Mouse (Mus musculus) skeletal muscle tissue, adult 2 months (tissue): ENCODE data around the gene Gm10256.
"Not testable (repeated sequence)": the region's sequence is repeated elsewhere in the genome, so short reads cannot be mapped to it uniquely, and the experiment has no call there.

ENCODE experiments used
- DNase-seq: peaks from one replicate; pipeline ENCODE4 v3.0.0-alpha.2; 2012; ENCODE audit warnings: low read depth, low spot score

The Gm10256 gene

GRCm38 (mm10) chrY:2830380-2830779 lies at the start of gene Gm10256, which contains the start of gene Rbmy:
Gene Gm10256, plus strand, starts transcription at chrY:2830699.
Gene Rbmy, plus strand, starts transcription at chrY:2830680.
- not testable (repeated sequence) for DNase-seq

- DNase-seq: not testable (repeated sequence)
Observed at GRCm38 (mm10) chrY:2796105-2796504, 34.4 kb upstream of the Gm10256 start, which contains the start of gene Gm4064. Gene Gm4064, minus strand, starts transcription at chrY:2796205.

- DNase-seq: not testable (repeated sequence)
Observed at GRCm38 (mm10) chrY:2900689-2901088, 70.2 kb downstream of the Gm10256 start, which contains the start of gene Gm10352. Gene Gm10352, plus strand, starts transcription at chrY:2900989.
